Mouse (Mus musculus) liver, embryonic 12.5 days (tissue): ENCODE data around the gene Slc3a1. TPM values are rescaled to one million over a fixed set of nuclear protein-coding genes. Genes with fewer than 3 reads are reported as not detected.

Experiments
- ATAC-seq: fragments of 200-750 bp; cut with Nextera tagmentation; 2 replicates; pipeline ENCODE4 v1.8.0; 2017; ENCODE audit warnings: moderate number of reproducible peaks, mild to moderate bottlenecking, moderate library complexity
- H3K27ac ChIP-seq: fragments of 300-500 bp; sonication (generic); 2 replicates; pipeline ENCODE4 v1.5.1; 2016; ENCODE audit warnings: mild to moderate bottlenecking
- H3K27me3 ChIP-seq: fragments of 300-500 bp; sonication (generic); replicated peaks from 2 replicates; pipeline ENCODE4 v1.6.1; 2016; ENCODE audit warnings: mild to moderate bottlenecking, moderate library complexity
- H3K36me3 ChIP-seq: fragments of 300-500 bp; sonication (generic); 2 replicates; pipeline ENCODE4 v1.6.1; 2016; ENCODE audit warnings: mild to moderate bottlenecking, moderate library complexity
- H3K4me1 ChIP-seq: fragments of 300-500 bp; sonication (generic); 2 replicates; pipeline ENCODE4 v1.6.1; 2016
- H3K4me2 ChIP-seq: fragments of 300-500 bp; sonication (generic); 2 replicates; pipeline ENCODE4 v1.6.1; 2016; ENCODE audit warnings: mild to moderate bottlenecking, moderate library complexity
- H3K4me3 ChIP-seq: fragments of 300-500 bp; sonication (generic); 2 replicates; pipeline ENCODE4 v1.5.1; 2016; ENCODE audit warnings: mild to moderate bottlenecking, moderate library complexity
- H3K9ac ChIP-seq: fragments of 300-500 bp; sonication (generic); 2 replicates; pipeline ENCODE4 v1.6.1; 2016; ENCODE audit warnings: mild to moderate bottlenecking, moderate library complexity
- H3K9me3 ChIP-seq: fragments of 300-500 bp; sonication (generic); replicated peaks from 2 replicates; pipeline ENCODE4 v1.6.1; 2016; ENCODE audit warnings: mild to moderate bottlenecking, moderate library complexity
- WGBS: fragments of 180-500 bp; shearing (Covaris S2); methylation state at CpG from one replicate; pipeline ENCODE4 v1.1.7; 2016; ENCODE audit not compliant: insufficient replicate concordance; 5-methylcytosine and 5-hydroxymethylcytosine counted together
- polyA plus RNA-seq: library from polyadenylated mRNA; unstranded; fragments of >200 nt; fragmentation: Nextera tagmentation; extraction: Ambion mirVana; gene quantifications from 2 replicates; pipeline ENCODE4 v1.2.1, GENCODE M21; 2016

Slc3a1 gene
- polyA plus RNA-seq, 1 experiment from 2014 or later: 0.32 TPM

- H3K4me3 ChIP-seq: no peak overlapping the region
- ATAC-seq: no peak
- H3K9me3 ChIP-seq: no peaks in the 10 kb centered on the region
- H3K4me1 ChIP-seq: 0 out of 2 replicates have a peak, but pooled peaks cover 1% of the 10 kb centered on the region
- no peaks in the 10 kb centered on the region for H3K27me3 ChIP-seq
- H3K4me2 ChIP-seq: no peak overlapping the region
- 0 out of 2 replicates have a peak overlapping the region, but pooled peaks have one; percentile 16 for H3K27ac ChIP-seq
- no peak overlapping the region for H3K9ac ChIP-seq
- H3K36me3 ChIP-seq: no peaks in the 10 kb centered on the region
- 67% methylated on average over 4 of the region's 4 CpGs for whole genome bisulfite sequencing
Measured at GRCm38 (mm10) chr17:85038311-85038710, 10.1 kb downstream of the Slc3a1 start.

- H3K4me2 ChIP-seq: no peak overlapping the region
- no peaks in the 10 kb centered on the region for H3K36me3 ChIP-seq
- H3K4me3 ChIP-seq: no peak overlapping the region
- no peaks in the 10 kb centered on the region for H3K27me3 ChIP-seq
- H3K9me3 ChIP-seq: no peaks in the 10 kb centered on the region
- H3K27ac ChIP-seq: no peak overlapping the region
- H3K9ac ChIP-seq: no peak overlapping the region
- WGBS: 69% methylated on average over 5 of the region's 5 CpGs
- 0 out of 2 replicates have a peak, but pooled peaks cover 3% of the 10 kb centered on the region for H3K4me1 ChIP-seq
- ATAC-seq: no peak
Measured at GRCm38 (mm10) chr17:85038761-85039160, 10.6 kb downstream of the Slc3a1 start.

- ATAC-seq: no peak
- H3K27ac ChIP-seq: peak overlapping the region; percentile 49
Measured at GRCm38 (mm10) chr17:85040913-85041312, 12.7 kb downstream of the Slc3a1 start.

GRCm38 (mm10) chr17:85042419-85042818, 14.2 kb downstream of the Slc3a1 start:
- Histone ChIP-seq H3K27me3 (no peaks in the 10 kb centered on the region), H3K27ac (no peak overlapping the region), H3K9me3 (no peaks in the 10 kb centered on the region), H3K9ac (no peak overlapping the region), H3K4me3 (no peak overlapping the region), H3K4me2 (no peak overlapping the region), H3K4me1 (0 out of 2 replicates have a peak, but pooled peaks cover 3% of the 10 kb centered on the region), H3K36me3 (no peaks in the 10 kb centered on the region)
- 59% methylated on average over 6 of the region's 6 CpGs for WGBS
- no peak for ATAC-seq

More at GRCm38 (mm10) chr17:85040913-85041312, 12.7 kb downstream of the Slc3a1 start:
- Histone ChIP-seq H3K4me2 (no peak overlapping the region), H3K4me1 (0 out of 2 replicates have a peak, but pooled peaks cover 3% of the 10 kb centered on the region), H3K36me3 (no peaks in the 10 kb centered on the region), H3K27me3 (no peaks in the 10 kb centered on the region), H3K9ac (no peak overlapping the region), H3K9me3 (no peaks in the 10 kb centered on the region), H3K4me3 (no peak overlapping the region)
- WGBS: 67% methylated on average over 7 of the region's 7 CpGs

- Histone ChIP-seq H3K36me3 (no peaks in the 10 kb centered on the region), H3K27ac (no peak overlapping the region), H3K4me2 (no peak overlapping the region), H3K4me3 (no peak overlapping the region), H3K9me3 (no peaks in the 10 kb centered on the region), H3K27me3 (no peaks in the 10 kb centered on the region), H3K4me1 (0 out of 2 replicates have a peak, but pooled peaks cover 3% of the 10 kb centered on the region), H3K9ac (no peak overlapping the region)
- ATAC-seq: no peak
- WGBS: 57% methylated on average over 6 of the region's 6 CpGs
Measured at GRCm38 (mm10) chr17:85043404-85043816, 15.2 kb downstream of the Slc3a1 start.

- Histone ChIP-seq H3K4me1 (0 out of 2 replicates have a peak, but pooled peaks cover 3% of the 10 kb centered on the region), H3K9me3 (no peaks in the 10 kb centered on the region), H3K27me3 (no peaks in the 10 kb centered on the region), H3K36me3 (no peaks in the 10 kb centered on the region), H3K4me3 (no peak overlapping the region), H3K4me2 (no peak overlapping the region), H3K9ac (no peak overlapping the region), H3K27ac (no peak overlapping the region)
- no peak for ATAC-seq
- 77% methylated on average over 5 of the region's 5 CpGs for WGBS
Measured at GRCm38 (mm10) chr17:85044466-85044865, 16.3 kb downstream of the Slc3a1 start.

- ATAC-seq: no peak
- H3K27ac ChIP-seq: no peak overlapping the region
- WGBS: 68% methylated on average over 12 of the region's 12 CpGs
Measured at GRCm38 (mm10) chr17:85045160-85045559, 17.0 kb downstream of the Slc3a1 start.

GRCm38 (mm10) chr17:85048379-85048778, 20.2 kb downstream of the Slc3a1 start:
- no peak for ATAC-seq
- no peak overlapping the region for H3K9ac ChIP-seq
- WGBS: 72% methylated on average over 5 of the region's 5 CpGs

More at GRCm38 (mm10) chr17:85045160-85045559, 17.0 kb downstream of the Slc3a1 start:
- H3K9me3 ChIP-seq: no peaks in the 10 kb centered on the region
- H3K27me3 ChIP-seq: no peaks in the 10 kb centered on the region
- H3K4me2 ChIP-seq: no peak overlapping the region
- H3K4me1 ChIP-seq: 0 out of 2 replicates have a peak, but pooled peaks cover 3% of the 10 kb centered on the region
- H3K4me3 ChIP-seq: no peak overlapping the region
- no peaks in the 10 kb centered on the region for H3K36me3 ChIP-seq
- no peak overlapping the region for H3K9ac ChIP-seq

GRCm38 (mm10) chr17:85058276-85058675, 30.1 kb downstream of the Slc3a1 start:
- Histone ChIP-seq H3K4me1 (no peaks in the 10 kb centered on the region), H3K36me3 (0 out of 2 replicates have a peak, but pooled peaks cover 6% of the 10 kb centered on the region), H3K4me3 (no peak overlapping the region), H3K9ac (no peak overlapping the region), H3K27me3 (no peaks in the 10 kb centered on the region), H3K4me2 (no peak overlapping the region), H3K9me3 (no peaks in the 10 kb centered on the region), H3K27ac (no peak overlapping the region)
- no peak for ATAC-seq
- WGBS: 74% methylated on average over 7 of the region's 7 CpGs

More at GRCm38 (mm10) chr17:85048379-85048778, 20.2 kb downstream of the Slc3a1 start:
- Histone ChIP-seq H3K4me1 (peaks cover 5% of the 10 kb centered on the region; the same call in 1 of the 2 replicates), H3K27ac (no peak overlapping the region), H3K36me3 (no peaks in the 10 kb centered on the region), H3K27me3 (no peaks in the 10 kb centered on the region), H3K9me3 (no peaks in the 10 kb centered on the region), H3K4me2 (no peak overlapping the region), H3K4me3 (no peak overlapping the region)

- Histone ChIP-seq H3K36me3 (peaks cover 11% of the 10 kb centered on the region), H3K9ac (no peak overlapping the region), H3K27ac (no peak overlapping the region), H3K4me2 (no peak overlapping the region), H3K4me3 (no peak overlapping the region), H3K9me3 (no peaks in the 10 kb centered on the region), H3K27me3 (no peaks in the 10 kb centered on the region), H3K4me1 (no peaks in the 10 kb centered on the region)
- ATAC-seq: no peak
- 78% methylated on average over 6 of the region's 6 CpGs for WGBS
Measured at GRCm38 (mm10) chr17:85059136-85059535, 31.0 kb downstream of the Slc3a1 start.

- H3K9me3 ChIP-seq: no peaks in the 10 kb centered on the region
- H3K4me1 ChIP-seq: no peaks in the 10 kb centered on the region
- no peak overlapping the region for H3K9ac ChIP-seq
- no peak overlapping the region for H3K4me3 ChIP-seq
- H3K27ac ChIP-seq: no peak overlapping the region
- peaks cover 43% of the 10 kb centered on the region for H3K36me3 ChIP-seq
- ATAC-seq: no peak
- 43% methylated on average over 7 of the region's 7 CpGs for WGBS
- H3K4me2 ChIP-seq: no peak overlapping the region
- no peaks in the 10 kb centered on the region for H3K27me3 ChIP-seq
Measured at GRCm38 (mm10) chr17:85063560-85063959, 35.4 kb downstream of the Slc3a1 start.

- WGBS: 85% methylated on average over 7 of the region's 7 CpGs
- Histone ChIP-seq H3K27me3 (no peaks in the 10 kb centered on the region), H3K4me3 (no peak overlapping the region), H3K9ac (no peak overlapping the region), H3K4me2 (no peak overlapping the region), H3K9me3 (no peaks in the 10 kb centered on the region), H3K4me1 (no peaks in the 10 kb centered on the region), H3K36me3 (peaks cover 71% of the 10 kb centered on the region), H3K27ac (no peak overlapping the region)
- ATAC-seq: no peak
Measured at GRCm38 (mm10) chr17:85067331-85067730, 39.2 kb downstream of the Slc3a1 start.

- H3K4me1 ChIP-seq: no peaks in the 10 kb centered on the region
- no peaks in the 10 kb centered on the region for H3K27me3 ChIP-seq
- no peak for ATAC-seq
- H3K4me2 ChIP-seq: no peak overlapping the region
- no peak overlapping the region for H3K9ac ChIP-seq
- peaks cover 56% of the 10 kb centered on the region for H3K36me3 ChIP-seq
- no peak overlapping the region for H3K27ac ChIP-seq
- no peaks in the 10 kb centered on the region for H3K9me3 ChIP-seq
- 76% methylated on average over 6 of the region's 6 CpGs for WGBS
- no peak overlapping the region for H3K4me3 ChIP-seq
Measured at GRCm38 (mm10) chr17:85070658-85071057, 42.5 kb downstream of the Slc3a1 start.
